Mouse (Mus musculus): ENCODE measurements around the gene Pold4. TPM values are rescaled to one million over a fixed set of nuclear protein-coding genes. Genes with fewer than 3 reads are reported as not detected.
"Not testable (repeated sequence)": the region's sequence is repeated elsewhere in the genome, so short reads cannot be mapped to it uniquely, and the experiment has no call there.

Pold4 gene
- total RNA-seq, 2 experiments from 2014 or later: 14.4 to 16.5 TPM

DNA sequence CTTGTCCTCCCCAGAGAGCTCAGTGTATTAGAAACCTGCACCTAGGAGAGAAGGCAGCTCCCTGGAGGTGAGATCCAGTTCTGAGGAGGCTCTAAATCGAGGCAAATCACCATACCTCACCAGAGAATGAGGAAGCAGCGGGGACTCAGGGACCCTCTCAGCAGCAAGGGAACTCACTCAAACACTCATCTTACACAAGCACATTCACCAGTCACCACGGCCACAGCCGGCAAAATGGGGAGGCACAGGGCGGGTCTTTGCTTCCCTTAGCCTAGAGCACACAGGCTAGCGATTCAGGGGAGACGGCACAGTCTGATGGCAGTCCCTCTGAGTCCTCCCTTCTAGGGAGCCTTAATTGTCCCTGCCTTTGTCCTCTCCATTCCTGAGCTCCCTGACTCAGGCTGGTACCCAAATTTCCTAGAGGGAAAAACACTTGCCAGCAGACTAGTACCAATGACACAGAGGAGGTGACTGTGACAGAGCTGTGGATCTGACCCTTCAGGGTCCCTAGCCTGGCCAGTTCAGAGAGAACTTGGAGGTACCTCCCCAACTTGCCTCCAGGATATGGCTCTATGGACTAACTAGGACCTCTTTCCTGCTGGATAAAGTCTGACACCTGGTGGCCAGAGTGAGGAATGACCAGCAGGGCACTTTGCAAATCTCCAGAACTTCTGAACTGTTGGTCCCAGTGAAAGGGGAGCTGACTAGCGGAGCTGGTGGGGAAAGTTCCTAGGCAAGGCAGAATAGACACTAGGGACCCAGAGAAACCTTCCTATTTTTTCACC lies 3.6 kb upstream of the Pold4 start:
- peak; percentile 56 to 81 for DNase-seq (ENCODE audit: low spot score in 2 of 2)

DNA sequence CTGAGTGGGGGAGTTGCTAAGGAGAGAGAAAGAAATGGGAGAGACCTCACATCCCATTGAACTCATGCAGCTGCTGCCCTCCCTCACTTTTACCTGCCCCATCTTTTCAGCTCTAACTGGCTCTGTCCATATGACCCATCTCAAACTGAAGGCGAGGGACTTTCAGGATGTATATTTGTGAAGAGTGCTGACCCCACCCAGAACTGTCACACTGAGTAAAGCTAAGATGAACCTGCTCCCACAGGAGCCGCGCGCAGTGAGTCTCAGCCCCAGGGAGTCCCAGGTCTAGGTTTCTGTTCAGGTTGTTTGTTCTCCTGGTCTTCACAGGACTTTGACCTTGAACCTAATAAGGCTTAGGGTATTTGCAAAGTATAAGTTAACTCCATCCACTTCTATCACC lies 2.8 kb upstream of the Pold4 start:
- no peak for DNase-seq (ENCODE audit: low spot score in 2 of 2)

DNA sequence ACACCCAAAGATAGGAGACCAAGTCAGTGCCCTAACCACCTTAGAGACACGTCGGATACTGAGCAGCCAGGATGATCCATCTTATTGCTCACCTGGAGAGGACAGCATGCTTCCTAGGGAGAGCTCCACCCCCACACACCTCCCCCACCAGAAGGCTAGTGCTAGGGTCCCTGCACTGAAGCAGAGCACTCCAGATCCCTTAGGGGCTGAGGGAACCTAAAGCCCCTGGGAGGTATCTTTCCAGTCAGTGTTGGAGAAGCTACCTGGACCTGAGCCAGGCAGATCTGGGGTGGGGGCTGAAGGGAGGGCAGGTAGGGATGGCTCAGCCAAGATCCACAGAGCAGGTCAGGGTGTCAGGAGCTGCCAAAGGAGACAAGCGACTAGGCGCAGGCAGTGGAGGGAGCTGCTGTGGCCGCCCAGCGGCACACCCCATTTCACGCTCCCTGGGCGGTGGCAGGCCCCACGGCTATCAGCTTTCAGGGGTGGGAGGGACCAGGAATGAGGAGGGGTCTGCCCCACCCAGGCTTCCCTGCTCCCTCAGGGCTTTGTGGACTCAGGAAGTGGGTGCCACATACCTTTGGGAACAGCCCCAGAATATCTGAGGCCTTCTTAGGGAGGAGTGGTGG lies 2.1 kb upstream of the Pold4 start:
- no peak for DNase-seq (ENCODE audit: low spot score in 2 of 2)

DNA sequence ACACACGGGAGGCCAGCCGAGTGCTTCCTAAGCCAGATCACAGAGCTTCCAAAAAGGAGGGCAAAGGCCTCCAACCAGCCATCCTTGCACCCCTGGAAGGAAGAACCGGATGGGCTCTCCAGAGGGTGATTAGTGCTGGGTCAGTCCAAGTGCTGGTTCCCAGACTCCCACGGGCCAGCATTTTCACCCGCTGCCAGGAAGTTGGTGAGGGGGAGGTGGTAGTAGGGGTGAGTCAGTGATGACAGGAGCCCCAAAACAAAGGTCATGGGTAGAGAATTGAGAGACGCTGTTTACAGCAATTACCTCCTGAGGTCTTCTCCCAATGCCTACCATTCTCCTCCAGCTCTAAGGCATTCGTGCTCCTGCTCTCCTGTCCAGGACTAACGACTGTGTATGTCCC lies 1.3 kb upstream of the Pold4 start:
- no peak for DNase-seq (ENCODE audit: low spot score in 2 of 2)

DNA sequence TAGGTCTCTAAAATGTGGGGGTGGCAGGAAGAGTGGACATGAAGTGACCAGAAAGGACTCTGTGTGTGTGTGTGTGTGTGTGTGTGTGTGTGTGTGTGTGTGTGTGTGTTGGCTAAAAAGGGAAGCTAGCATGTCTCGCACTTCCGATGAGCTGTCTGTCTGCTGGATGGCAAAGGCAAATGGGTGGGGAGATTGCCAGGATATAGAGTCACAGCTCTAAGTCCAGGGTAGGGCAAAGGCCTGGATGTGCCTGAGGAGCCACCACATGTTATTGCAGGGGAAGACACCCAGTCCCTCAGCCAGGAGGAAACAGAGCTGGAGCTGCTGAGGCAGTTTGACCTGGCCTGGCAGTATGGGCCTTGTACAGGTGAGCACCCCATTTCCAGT lies 480 bp downstream of the Pold4 start:
- DNase-seq (ENCODE audit: low spot score in 2 of 2): no peak

DNA sequence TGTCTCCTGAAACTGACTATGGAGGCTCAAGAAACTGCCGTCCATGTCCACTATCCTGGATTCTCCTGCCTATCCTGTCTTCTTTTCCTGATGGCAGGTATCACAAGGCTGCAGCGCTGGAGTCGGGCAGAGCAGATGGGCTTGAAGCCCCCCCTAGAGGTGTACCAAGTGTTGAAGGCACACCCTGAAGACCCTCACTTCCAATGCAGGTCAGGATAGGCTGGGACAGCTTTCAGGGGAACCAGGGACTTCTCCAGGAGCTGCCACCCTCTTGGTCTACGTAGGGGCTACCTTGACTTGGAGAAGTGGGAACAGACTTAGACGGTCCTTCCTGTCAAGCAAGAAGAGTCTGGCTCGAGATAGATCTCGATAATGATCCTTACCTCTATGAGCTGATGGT lies 952 bp downstream of the Pold4 start:
- DNase-seq (ENCODE audit: low spot score in 2 of 2): no peak

DNA sequence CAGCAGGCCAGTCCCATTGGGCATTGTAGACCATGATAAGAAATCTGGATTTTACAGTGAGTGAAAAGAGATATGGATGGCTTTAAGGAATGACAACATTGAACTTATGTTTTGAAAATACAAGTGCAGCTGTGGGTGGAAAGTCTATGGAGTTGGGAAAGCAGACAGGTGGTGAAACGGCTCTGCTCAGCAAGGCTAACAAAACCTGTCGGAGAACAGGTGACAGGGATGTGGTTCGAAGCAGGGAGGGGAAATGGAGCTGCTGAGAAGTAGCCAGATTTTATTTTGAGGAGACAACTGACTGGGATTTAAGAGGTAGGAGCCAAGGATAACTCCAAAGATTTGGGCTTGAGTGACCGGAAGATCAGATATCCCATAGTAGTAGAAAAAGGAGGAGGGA lies 2.8 kb downstream of the Pold4 start:
- DNase-seq (ENCODE audit: low spot score in 2 of 2): no peak

DNA sequence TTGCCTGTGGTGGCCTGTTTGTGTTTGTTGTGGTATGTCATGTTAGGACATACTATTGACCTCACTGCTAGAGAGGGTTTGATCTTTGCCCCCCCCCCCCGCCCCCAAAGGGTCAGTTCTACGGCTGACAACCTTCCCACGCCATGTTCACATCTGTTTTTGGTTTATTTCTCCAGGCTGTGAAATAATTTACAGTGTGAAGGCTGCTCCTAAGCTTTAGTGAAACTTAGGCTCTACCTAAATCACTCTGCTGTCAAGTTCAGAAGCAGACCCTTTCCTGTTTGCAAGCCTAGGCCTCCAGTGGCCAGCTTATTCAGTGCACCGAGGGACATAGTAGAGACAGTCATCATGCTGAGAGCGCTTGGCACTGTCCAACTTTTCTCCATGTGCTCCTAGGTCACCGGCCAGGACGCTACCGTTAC lies 8.6 kb downstream of the Pold4 start:
- DNase-seq (ENCODE audit: low spot score in 2 of 2): no peak

DNA sequence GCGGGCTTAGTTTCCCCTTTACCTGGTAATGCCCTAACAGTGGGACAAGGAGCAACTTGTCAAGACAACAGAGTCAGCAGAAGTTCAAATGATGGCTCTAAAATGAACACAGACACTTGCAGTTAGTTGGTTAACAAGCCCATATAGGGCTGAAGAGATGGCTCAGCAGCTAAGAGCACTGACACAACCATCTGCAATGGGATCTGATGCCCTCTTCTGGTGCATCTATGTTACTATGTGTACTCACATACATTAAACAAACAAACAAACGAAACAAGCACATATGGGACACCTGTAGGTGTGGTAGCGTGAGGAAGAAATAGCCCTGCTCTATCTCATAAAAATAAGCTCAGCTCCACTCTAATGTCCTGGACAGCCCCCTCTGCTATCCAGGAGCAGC lies 10.7 kb downstream of the Pold4 start:
- no peak for DNase-seq (ENCODE audit: low spot score in 2 of 2)

DNA sequence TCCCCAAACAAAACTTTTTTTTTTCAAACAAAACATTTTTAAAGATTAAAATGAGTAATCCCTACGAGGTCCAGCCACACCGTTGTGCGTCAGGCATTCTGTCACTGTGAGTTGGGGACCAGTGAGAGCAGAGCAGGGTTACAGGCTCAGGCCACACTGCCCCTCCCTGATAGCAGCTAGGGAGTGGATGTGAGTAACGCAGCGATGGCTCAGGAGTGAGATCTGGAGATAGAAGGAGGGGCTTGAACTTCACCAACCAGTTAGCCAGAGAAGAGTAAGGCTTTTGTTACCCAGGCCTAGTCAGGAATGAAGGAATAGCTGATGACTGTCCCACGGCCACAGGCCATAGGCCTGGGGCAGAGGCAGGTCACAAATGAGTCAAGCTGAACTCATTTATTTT lies 13.1 kb downstream of the Pold4 start:
- no peak for DNase-seq (ENCODE audit: low spot score in 2 of 2)

DNA sequence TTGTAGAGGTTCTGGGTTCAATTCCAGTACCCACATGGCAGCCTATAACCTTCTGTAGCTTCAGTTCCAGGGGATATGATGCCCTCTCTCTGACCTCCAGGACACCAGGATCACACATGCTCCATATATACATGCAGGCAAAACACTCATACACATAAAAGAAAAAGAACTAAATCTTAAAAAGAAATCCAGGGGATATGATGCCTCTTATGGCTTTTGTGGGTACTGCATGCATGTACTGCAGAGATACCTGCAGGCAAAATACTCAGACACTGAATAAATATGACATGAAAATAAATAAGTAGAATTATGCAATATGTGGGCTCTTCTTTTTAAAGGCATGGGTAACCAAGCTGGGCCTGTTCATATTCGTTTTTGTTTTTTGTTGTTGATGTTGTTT lies 15.3 kb downstream of the Pold4 start:
- DNase-seq (ENCODE audit: low spot score in 2 of 2): no peak

DNA sequence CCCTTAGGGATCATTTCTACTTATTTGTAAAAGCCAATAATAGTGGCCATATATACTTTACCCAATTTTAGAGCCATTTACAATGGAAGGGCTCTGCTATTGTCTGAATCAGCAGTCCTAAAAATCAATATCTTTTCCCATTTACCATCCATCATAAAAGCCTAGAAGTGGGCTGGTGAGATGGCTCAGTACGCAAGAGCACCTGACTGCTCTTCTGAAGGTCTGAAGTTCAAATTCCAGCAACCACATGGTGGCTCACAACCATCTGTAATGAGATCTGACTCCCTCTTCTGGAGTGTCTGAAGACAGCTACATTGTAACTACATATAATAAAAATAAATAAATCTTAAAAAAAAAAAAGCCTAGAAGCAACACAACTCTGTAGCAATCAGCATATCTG lies 17.0 kb downstream of the Pold4 start:
- DNase-seq (ENCODE audit: low spot score in 2 of 2): not testable (repeated sequence)

DNA sequence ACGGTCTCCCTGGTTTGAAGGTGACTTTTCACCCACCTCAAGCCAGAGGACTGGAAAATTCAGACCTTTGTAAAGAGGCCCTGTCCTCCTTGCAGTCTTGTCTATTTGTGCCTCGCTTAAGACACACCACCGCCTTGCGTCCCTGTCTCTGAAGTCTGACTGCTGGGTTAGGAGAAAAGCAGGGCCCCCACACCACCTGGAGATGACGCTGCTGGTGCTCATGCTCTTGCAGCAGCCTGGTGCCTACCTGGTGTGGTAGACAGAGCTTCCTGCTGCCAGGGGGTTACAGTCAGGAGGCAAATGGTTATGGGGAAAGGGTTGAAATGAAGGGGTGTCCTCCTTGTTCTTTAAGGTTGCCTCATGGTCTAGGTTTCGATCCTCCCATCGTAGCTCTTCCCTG lies 22.5 kb downstream of the Pold4 start:
- DNase-seq (ENCODE audit: low spot score in 2 of 2): no peak

DNA sequence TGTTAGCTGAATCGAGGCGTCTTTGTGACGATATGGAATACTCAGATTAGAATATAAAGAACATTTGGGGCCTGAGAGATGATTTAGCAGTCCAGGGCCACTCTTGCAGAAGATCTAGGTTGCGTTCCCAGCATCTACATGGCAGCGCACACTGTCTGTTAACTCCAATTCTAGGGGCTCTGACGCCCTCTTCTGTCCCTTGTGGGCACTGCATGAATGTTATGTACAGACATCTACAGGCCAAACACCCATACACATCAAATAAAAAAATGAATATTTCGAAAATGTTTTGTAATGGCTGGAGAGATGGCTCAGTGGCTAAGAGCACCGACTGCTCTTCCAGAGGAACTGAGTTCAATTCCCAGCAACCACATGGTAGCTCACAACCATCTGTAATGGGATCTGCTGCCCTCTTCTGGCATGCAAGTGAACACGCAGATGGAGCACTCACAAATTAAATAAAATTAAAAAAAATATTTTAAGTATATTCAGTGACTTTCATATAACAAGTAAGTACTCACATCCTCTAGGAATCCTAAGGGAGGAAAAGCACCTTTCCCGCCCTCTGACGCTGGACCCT lies 24.0 kb downstream of the Pold4 start:
- no peak for DNase-seq (ENCODE audit: low spot score in 2 of 2)

DNA sequence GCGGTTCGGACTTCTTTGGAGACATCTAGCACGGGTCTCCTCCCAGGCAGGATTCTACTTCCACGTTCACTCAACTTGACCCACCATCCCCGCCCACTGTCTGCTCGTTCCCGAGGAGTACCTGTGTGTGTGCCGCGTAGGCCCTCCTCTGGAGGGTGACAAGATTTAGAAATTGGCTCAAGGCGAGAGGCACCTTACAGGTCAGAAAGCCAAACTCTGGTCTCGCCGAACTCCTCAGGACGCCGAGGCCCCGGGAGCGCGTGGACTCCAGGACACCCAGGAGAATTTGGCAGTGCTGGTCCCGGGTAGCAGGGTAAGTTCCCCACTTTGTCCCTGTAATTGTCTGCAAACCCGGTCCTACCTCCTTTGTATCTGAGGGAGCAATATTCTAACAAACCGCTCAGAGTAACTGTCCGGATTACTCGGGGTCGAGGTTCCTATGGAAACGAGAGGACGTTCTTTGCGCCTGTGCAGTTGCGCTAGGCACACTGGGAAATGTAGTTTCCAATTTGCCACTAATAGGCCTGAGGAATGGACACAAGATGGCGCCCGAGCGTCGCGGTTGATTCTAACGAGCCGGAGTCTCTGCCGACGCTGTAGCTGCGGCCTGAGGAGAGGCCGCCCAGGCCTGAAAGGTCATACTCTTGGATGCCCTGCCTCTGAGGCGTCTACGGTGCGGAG lies 25.7 kb downstream of the Pold4 start:
- peak; percentile 89 to 98 for DNase-seq (ENCODE audit: low spot score in 2 of 2)

DNA sequence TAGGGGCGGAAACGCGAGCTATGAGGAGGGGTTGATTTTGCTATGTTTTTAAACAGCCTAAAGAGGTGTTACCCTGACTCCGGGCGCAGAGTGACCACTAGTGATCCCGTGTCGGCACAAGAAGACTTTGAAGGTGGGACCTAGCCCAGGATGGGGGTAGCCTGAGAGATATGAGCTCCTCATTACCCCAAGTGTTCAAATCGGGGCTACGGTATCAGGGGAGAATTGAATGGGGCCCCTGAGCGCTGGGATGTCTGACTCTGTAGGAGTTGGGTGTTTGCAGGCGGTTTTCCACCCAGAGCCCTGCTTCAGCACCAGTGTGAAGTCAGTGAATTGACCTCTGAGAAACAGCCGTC lies 26.2 kb downstream of the Pold4 start:
- DNase-seq (ENCODE audit: low spot score in 2 of 2): no peak

DNA sequence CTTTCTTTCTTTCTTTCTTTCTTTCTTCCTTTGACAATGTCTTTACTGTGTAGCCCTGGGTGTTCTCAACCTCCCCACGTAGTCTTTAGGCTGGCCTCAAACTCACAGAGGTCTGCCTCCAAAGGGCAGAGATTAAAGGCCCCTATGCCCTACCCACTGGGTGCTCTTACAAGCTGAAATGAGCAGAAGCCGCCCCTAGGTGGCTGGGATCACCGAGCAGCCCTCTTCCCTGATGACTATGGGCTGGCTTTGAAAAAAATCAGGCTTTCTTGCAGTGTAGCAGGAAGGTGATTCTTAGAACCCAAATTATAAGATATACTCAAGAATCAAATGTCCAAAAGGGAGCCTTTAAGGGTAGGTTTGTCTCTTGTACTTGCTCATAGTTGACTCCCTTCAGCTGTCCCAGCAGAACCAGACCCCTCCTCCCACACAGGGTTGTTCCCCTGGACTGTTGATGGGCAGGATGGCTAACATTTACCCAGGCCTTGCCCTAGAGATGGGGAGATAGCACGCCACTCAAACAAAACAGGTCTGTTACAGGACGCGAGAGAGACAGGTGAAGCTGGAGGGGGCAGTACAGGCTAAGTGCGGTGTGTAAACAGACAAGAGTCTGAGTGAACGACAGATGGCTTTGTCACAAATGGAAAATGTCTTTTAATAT lies 29.5 kb downstream of the Pold4 start:
- DNase-seq (ENCODE audit: low spot score in 2 of 2): no peak

DNA sequence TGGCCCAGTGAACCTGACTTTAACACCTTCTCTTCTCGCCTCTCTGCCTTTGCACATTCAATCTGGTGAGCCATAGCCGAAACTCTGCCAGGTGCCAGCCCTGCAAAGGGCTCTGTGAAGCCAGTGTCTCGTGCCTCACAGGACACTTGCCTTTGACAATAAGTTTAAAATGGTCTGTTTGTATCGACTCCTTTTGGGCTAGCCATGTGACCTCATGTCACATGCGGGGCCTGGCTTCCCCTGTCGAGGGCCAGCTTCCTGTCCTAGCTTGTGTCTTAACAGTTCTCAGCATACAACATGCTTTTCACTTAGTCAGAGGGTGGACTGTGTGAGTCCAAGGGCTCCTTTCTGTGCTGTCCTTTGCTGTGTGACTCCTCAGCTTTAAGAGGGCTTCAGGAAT lies 31.1 kb downstream of the Pold4 start:
- DNase-seq (ENCODE audit: low spot score in 2 of 2): no peak

DNA sequence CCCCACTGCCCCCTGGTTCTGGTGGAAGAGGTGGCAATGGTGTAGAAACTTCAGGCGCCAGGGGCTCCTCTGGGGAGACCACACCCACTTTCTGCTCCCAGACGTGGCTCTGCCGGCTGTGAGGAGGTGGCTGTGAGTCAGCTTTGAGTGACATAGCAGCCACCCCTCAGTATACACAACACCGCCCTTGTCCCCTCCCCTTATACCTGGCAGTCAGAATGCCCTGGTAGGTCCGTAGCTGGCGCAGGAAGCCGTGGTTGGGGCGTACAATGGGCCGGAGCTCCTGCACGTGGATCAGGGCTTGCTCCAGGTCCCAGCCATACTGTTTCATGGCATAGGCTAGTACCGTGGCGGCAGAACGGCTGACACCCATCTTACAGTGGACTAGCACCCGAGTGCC lies 32.0 kb downstream of the Pold4 start:
- DNase-seq (ENCODE audit: low spot score in 2 of 2): no peak

DNA sequence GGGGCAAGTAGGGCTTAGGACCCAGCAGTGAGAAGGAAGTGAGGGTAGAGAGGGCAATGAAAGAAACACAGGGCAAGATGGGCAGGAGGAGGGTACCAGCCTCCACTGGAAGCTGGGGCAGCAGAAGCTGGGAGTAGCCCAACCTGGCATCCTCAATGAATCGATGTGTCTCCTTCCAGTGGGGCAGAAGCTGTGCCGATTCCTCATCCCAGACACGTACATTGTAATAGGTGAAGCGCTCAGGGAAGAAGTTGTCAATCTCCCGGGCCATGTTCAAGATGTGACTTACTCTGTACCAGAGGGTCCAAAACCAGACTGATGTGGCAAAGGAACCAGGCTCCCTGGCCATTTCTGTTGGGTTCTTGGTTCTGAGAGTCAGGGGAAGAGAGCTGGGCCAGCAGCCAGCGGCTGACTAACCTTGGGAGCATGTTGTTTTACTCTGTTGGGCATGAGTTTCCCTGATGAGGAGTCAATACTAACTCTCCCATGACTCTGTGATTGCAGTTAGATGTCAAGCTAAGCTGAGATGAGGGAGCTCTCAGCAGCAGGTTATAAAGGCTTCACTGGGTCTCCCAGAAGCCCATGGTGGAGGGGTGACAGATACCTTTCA lies 32.6 kb downstream of the Pold4 start:
- no peak for DNase-seq (ENCODE audit: low spot score in 2 of 2)

DNA sequence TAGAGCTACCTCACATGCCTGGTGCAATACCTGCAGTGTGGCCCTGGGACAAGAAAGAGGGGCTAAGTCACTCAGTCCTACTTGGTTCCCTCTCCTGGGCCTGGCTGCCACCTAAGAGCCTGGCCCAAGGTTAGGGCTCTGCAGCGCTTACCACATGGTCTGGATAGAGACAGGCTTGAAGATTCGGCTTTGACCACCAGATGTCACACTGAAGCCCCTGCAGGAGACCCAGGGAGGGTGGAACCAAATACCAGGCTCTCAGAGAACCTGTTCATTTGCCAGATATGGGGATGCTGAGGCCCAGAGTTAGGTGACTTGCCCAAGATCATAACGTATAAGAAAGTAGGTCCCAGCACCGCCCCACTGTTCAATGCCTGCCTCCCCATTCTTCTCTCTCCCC lies 34.3 kb downstream of the Pold4 start:
- DNase-seq (ENCODE audit: low spot score in 2 of 2): no peak
